In genomic region chr3:42676668-42677398, GRCm38 (mm10) we compare ENCODE assay signal across 20 mouse cellular contexts.
DNase-seq lines count a peak whose midpoint lies in the region; ATAC-seq and TF ChIP-seq lines count a peak whose summit lies in the region.
"Had no signal": no experiment of that assay in that cellular context is flagged by ENCODE, and none has a peak within 500 bp of the region (broad histone marks: within the 10 kb centered on the region; RNA-seq: fewer than 3 reads in every experiment).

No protein-coding gene starts in this region.

- TF ChIP-seq CTCF in kidney, adult 2 months (conservative IDR thresholded peaks at IDR 0.05; ENCODE audit: insufficient read depth, insufficient read length, low read depth, low read length): no peak

- no peaks in the 10 kb centered on the region for H3K9me3 ChIP-seq in kidney, embryonic 14.5 days (ENCODE audit: control insufficient read depth, low read length)
- no peaks in the 10 kb centered on the region for H3K9me3 ChIP-seq in liver, embryonic 16.5 days (replicated peaks; ENCODE audit: control insufficient read depth, low read length)
- no peaks in the 10 kb centered on the region for H3K9me3 ChIP-seq in liver, embryonic 12.5 days (replicated peaks)
- H3K9me3 ChIP-seq in stomach, embryonic 15.5 days: no peaks in the 10 kb centered on the region
- H3K9me3 ChIP-seq: embryonic facial prominence, embryonic 13.5 days; forebrain, embryonic 12.5 days; heart, embryonic 15.5 days; hindbrain, embryonic 13.5 days had no signal

- no peak overlapping the region for H3K4me2 ChIP-seq in kidney, embryonic 14.5 days (replicated peaks; ENCODE audit: low read depth, low read length)
- H3K4me2 ChIP-seq in liver, embryonic 16.5 days (ENCODE audit: low read depth, low read length): no peak overlapping the region
- no peak overlapping the region for H3K4me2 ChIP-seq in liver, embryonic 12.5 days
- H3K4me2 ChIP-seq in stomach, embryonic 15.5 days: no peak overlapping the region
- H3K4me2 ChIP-seq: embryonic facial prominence, embryonic 13.5 days; forebrain, embryonic 12.5 days; heart, embryonic 11.5 days; heart, embryonic 15.5 days; hindbrain, embryonic 13.5 days had no signal

- TF ChIP-seq POLR2A in kidney, adult 2 months (IDR thresholded peaks at IDR 0.05; ENCODE audit: low read depth, low read length): no peak

- H3K27ac ChIP-seq in kidney, adult 2 months (ENCODE audit: insufficient read depth, low read depth, low read length): no peak overlapping the region
- no peak overlapping the region for H3K27ac ChIP-seq in kidney, embryonic 14.5 days (ENCODE audit: low read depth, low read length)
- H3K27ac ChIP-seq in liver, embryonic 16.5 days (ENCODE audit: low read length): no peak overlapping the region
- no peak overlapping the region for H3K27ac ChIP-seq in liver, embryonic 12.5 days
- H3K27ac ChIP-seq in stomach, embryonic 15.5 days: no peak overlapping the region
- H3K27ac ChIP-seq: embryonic facial prominence, embryonic 13.5 days; forebrain, embryonic 12.5 days; heart, adult 2 months; heart, embryonic 15.5 days; hindbrain, embryonic 13.5 days had no signal

- no peaks in the 10 kb centered on the region for H3K4me1 ChIP-seq in kidney, adult 2 months (ENCODE audit: control insufficient read depth, insufficient read depth, low read length)
- no peaks in the 10 kb centered on the region for H3K4me1 ChIP-seq in kidney, embryonic 14.5 days (ENCODE audit: control insufficient read depth, insufficient read depth, low read length)
- no peaks in the 10 kb centered on the region for H3K4me1 ChIP-seq in liver, embryonic 16.5 days (ENCODE audit: control insufficient read depth, low read depth, low read length)
- no peaks in the 10 kb centered on the region for H3K4me1 ChIP-seq in liver, embryonic 12.5 days
- H3K4me1 ChIP-seq in stomach, embryonic 15.5 days: no peaks in the 10 kb centered on the region
- H3K4me1 ChIP-seq: embryonic facial prominence, embryonic 13.5 days; forebrain, embryonic 12.5 days; heart, embryonic 15.5 days; hindbrain, embryonic 13.5 days had no signal

- no peak for ATAC-seq in kidney, embryonic 14.5 days (ENCODE audit: low FRiP score, low TSS enrichment)
- ATAC-seq in liver, embryonic 16.5 days (ENCODE audit: low read depth): peak; percentile 60; the same call in 1 of the 2 replicates
- ATAC-seq in liver, embryonic 12.5 days: no peak
- ATAC-seq in stomach, embryonic 15.5 days (ENCODE audit: insufficient read depth, low FRiP score, low read depth): peak; percentile 63
- ATAC-seq: forebrain, embryonic 16.5 days had no signal

- no peaks in the 10 kb centered on the region for H3K27me3 ChIP-seq in kidney, adult 2 months (replicated peaks; ENCODE audit: control insufficient read depth, insufficient read depth, low read length)
- no peaks in the 10 kb centered on the region for H3K27me3 ChIP-seq in kidney, embryonic 14.5 days (ENCODE audit: control insufficient read depth, insufficient read depth, low read length)
- H3K27me3 ChIP-seq in liver, embryonic 16.5 days (ENCODE audit: control insufficient read depth, insufficient read depth, low read depth, low read length): no peaks in the 10 kb centered on the region
- H3K27me3 ChIP-seq in liver, embryonic 12.5 days (replicated peaks): no peaks in the 10 kb centered on the region
- H3K27me3 ChIP-seq in stomach, embryonic 15.5 days (replicated peaks): no peaks in the 10 kb centered on the region
- H3K27me3 ChIP-seq: embryonic facial prominence, embryonic 13.5 days; forebrain, embryonic 12.5 days; heart, embryonic 15.5 days; hindbrain, embryonic 13.5 days had no signal

- DNase-seq in kidney, adult 2 months: peak; percentile 63
- DNase-seq in layer of hippocampus, postnatal 25 days (ENCODE audit: extremely low spot score in 1 of 2, low spot score in 1 of 2): no peak
- no peak for DNase-seq in embryo, embryonic 10.5 days (ENCODE audit: low spot score)
- DNase-seq: adrenal gland, postnatal 10 days; cerebellum, adult 11 months; cerebellum, adult 8-10 months; cerebellum, postnatal 14 days; gastrocnemius, postnatal 10 days; heart, adult 2 months; heart, postnatal 14 days had no signal

- no peaks in the 10 kb centered on the region for H3K36me3 ChIP-seq in kidney, adult 2 months (ENCODE audit: control insufficient read depth, insufficient read depth, low read length)
- no peaks in the 10 kb centered on the region for H3K36me3 ChIP-seq in kidney, embryonic 14.5 days (ENCODE audit: control insufficient read depth, insufficient read depth, low read length)
- H3K36me3 ChIP-seq in liver, embryonic 16.5 days (ENCODE audit: control insufficient read depth, insufficient read depth): no peaks in the 10 kb centered on the region
- H3K36me3 ChIP-seq in liver, embryonic 12.5 days: no peaks in the 10 kb centered on the region
- no peaks in the 10 kb centered on the region for H3K36me3 ChIP-seq in stomach, embryonic 15.5 days
- H3K36me3 ChIP-seq: embryonic facial prominence, embryonic 13.5 days; forebrain, embryonic 12.5 days; heart, embryonic 15.5 days; hindbrain, embryonic 13.5 days had no signal

- WGBS in kidney, adult 2 months: 75% methylated on average over 2 of the region's 2 CpGs
- 85% methylated on average over 2 of the region's 2 CpGs for WGBS in kidney, embryonic 14.5 days
- 52% methylated on average over 2 of the region's 2 CpGs for WGBS in liver, embryonic 16.5 days (ENCODE audit: insufficient replicate concordance)
- 44% methylated on average over 2 of the region's 2 CpGs for WGBS in liver, embryonic 12.5 days (ENCODE audit: insufficient replicate concordance)
- WGBS in stomach, embryonic 15.5 days: 86% methylated on average over 2 of the region's 2 CpGs

- H3K4me3 ChIP-seq in kidney, adult 2 months (ENCODE audit: insufficient read depth, low read depth, low read length): no peak overlapping the region
- H3K4me3 ChIP-seq in kidney, embryonic 14.5 days (ENCODE audit: low read length): no peak overlapping the region
- H3K4me3 ChIP-seq in liver, embryonic 16.5 days (ENCODE audit: low read depth, low read length): no peak overlapping the region
- H3K4me3 ChIP-seq in liver, embryonic 12.5 days: no peak overlapping the region
- no peak overlapping the region for H3K4me3 ChIP-seq in stomach, embryonic 15.5 days (replicated peaks)
- H3K4me3 ChIP-seq: embryonic facial prominence, embryonic 13.5 days; forebrain, embryonic 12.5 days; heart, adult 2 months; heart, embryonic 15.5 days; hindbrain, embryonic 13.5 days had no signal

- no peak overlapping the region for H3K9ac ChIP-seq in kidney, embryonic 14.5 days (ENCODE audit: low read depth, low read length)
- H3K9ac ChIP-seq in liver, embryonic 16.5 days (ENCODE audit: low read depth, low read length): no peak overlapping the region
- H3K9ac ChIP-seq in liver, embryonic 12.5 days: no peak overlapping the region
- H3K9ac ChIP-seq in stomach, embryonic 15.5 days: no peak overlapping the region
- H3K9ac ChIP-seq: embryonic facial prominence, embryonic 13.5 days; forebrain, embryonic 12.5 days; heart, embryonic 15.5 days; hindbrain, embryonic 13.5 days had no signal

Comparison
In these comparisons a context has a peak if more than half of its experiments do, and no peak if none do; other contexts are left out.
1. ATAC-seq: peak in liver, embryonic 16.5 days (single experiment) and stomach, embryonic 15.5 days (single experiment); none in kidney, embryonic 14.5 days (single experiment) and liver, embryonic 12.5 days (single experiment).